Mouse (Mus musculus) neural tube, embryonic 13.5 days (tissue): ENCODE data around the gene Btg4. TPM values are rescaled to one million over a fixed set of nuclear protein-coding genes. Genes with fewer than 3 reads are reported as not detected.

Source experiments
- microRNA counts: library from miRNA; unstranded; fragments of <30 nt; microRNA quantifications from one replicate; lab custom pipeline; 2016
- microRNA-seq: library from miRNA; unstranded; fragments of <30 nt; microRNA quantifications from one replicate; pipeline ENCODE4, GENCODE M21; 2016
- polyA plus RNA-seq: library from polyadenylated mRNA; unstranded; fragments of >200 nt; fragmentation: Nextera tagmentation; extraction: Ambion mirVana; gene quantifications from 2 replicates; pipeline ENCODE4 v1.2.1, GENCODE M21; 2015

Gene Btg4
- polyA plus RNA-seq, 1 experiment from 2014 or later = not detected

MicroRNAs encoded within 50 kb of the gene (microRNA counts, 519-probe panel; counts per million panel counts)
- microRNA mmu-miR-34b-3p (lab: Ali Mortazavi, UCI) (not detected), microRNA mmu-miR-34b-5p (lab: Ali Mortazavi, UCI) (not detected), microRNA mmu-miR-34c (lab: Ali Mortazavi, UCI) (4,502 counts per million, percentile 76 among the panel's probes with 10 or more counts)

Small RNA genes within 50 kb of the gene (microRNA-seq; reads per million reads assigned to microRNA genes)
- 14.1 reads per million, percentile 30 among the genes with 10 or more reads in this experiment for gene Mir34b
- gene Mir34c = 301 reads per million, percentile 69 among the genes with 10 or more reads in this experiment

Other genes with a start within 250 kb of the Btg4 start
- gene Ppp2r1b, start 215.6 kb upstream of the Btg4 start, polyA plus RNA-seq = 52.0 and 57.6 TPM in 2 replicates
- 15.5 and 18.0 TPM in 2 replicates for gene Sik2, start 51.8 kb upstream of the Btg4 start, polyA plus RNA-seq
- gene Layn, start 16.2 kb downstream of the Btg4 start, polyA plus RNA-seq = 2.4 and 2.7 TPM in 2 replicates
- gene 4833427G06Rik, start 41.2 kb downstream of the Btg4 start, polyA plus RNA-seq = 0.60 TPM in 1 of 2 replicates, not detected in the other
- gene Gm32742, start 104.6 kb downstream of the Btg4 start, polyA plus RNA-seq = 0.06 TPM in 1 of 2 replicates, not detected in the other
- gene Pou2af1, start 152.8 kb downstream of the Btg4 start, polyA plus RNA-seq = 0.22 TPM in 1 of 2 replicates, not detected in the other
- 0.56 and 1.3 TPM in 2 replicates for gene Colca2, start 217.7 kb downstream of the Btg4 start, polyA plus RNA-seq